Mouse (Mus musculus): ENCODE results near the gene Cpb2. TPM values are rescaled to one million over a fixed set of nuclear protein-coding genes. Genes with fewer than 3 reads are reported as not detected.

Gene Cpb2
- polyA plus RNA-seq, 2 experiments, result not detected

- Histone ChIP-seq H3K4me1 (ENCODE audit: control insufficient read depth, insufficient read depth, low read length) (no peaks in the 10 kb centered on the region), H3K4me3 (replicated peaks; ENCODE audit: low read length) (no peak overlapping the region), H3K27ac (replicated peaks; ENCODE audit: low read depth, low read length) (no peak overlapping the region), H3K9me3 (ENCODE audit: control insufficient read depth, low read length) (no peaks in the 10 kb centered on the region), H3K4me2 (replicated peaks; ENCODE audit: low read depth, low read length, severe bottlenecking) (no peak overlapping the region), H3K9ac (ENCODE audit: low read depth, low read length, severe bottlenecking) (no peak overlapping the region), H3K36me3 (ENCODE audit: control insufficient read depth, insufficient read depth, low read length) (no peaks in the 10 kb centered on the region), H3K27me3 (ENCODE audit: control insufficient read depth, insufficient read depth, low read length) (no peaks in the 10 kb centered on the region)
- TF ChIP-seq POLR2A (IDR thresholded peaks at IDR 0.05; ENCODE audit: borderline replicate concordance, extremely low read depth, insufficient read depth, insufficient read length), result no peak
- ATAC-seq (ENCODE audit: low FRiP score, low read depth), result no peak
- WGBS, result 79% methylated on average over 5 of the region's 5 CpGs
- DNase-seq (ENCODE audit: low spot score), result no peak
Observed at GRCm38 (mm10) chr14:75219250-75219913, 22.7 kb upstream of the Cpb2 start.

- WGBS, result 79% methylated on average over 6 of the region's 6 CpGs
- Histone ChIP-seq H3K4me3 (replicated peaks; ENCODE audit: low read length) (no peak overlapping the region), H3K9ac (ENCODE audit: low read depth, low read length, severe bottlenecking) (no peak overlapping the region), H3K9me3 (ENCODE audit: control insufficient read depth, low read length) (no peaks in the 10 kb centered on the region), H3K36me3 (ENCODE audit: control insufficient read depth, insufficient read depth, low read length) (no peaks in the 10 kb centered on the region), H3K27ac (replicated peaks; ENCODE audit: low read depth, low read length) (no peak overlapping the region), H3K4me1 (ENCODE audit: control insufficient read depth, insufficient read depth, low read length) (no peaks in the 10 kb centered on the region), H3K27me3 (ENCODE audit: control insufficient read depth, insufficient read depth, low read length) (no peaks in the 10 kb centered on the region), H3K4me2 (replicated peaks; ENCODE audit: low read depth, low read length, severe bottlenecking) (no peak overlapping the region)
- DNase-seq (ENCODE audit: low spot score) (no peak), ATAC-seq (ENCODE audit: low FRiP score, low read depth) (no peak)
- TF ChIP-seq POLR2A (IDR thresholded peaks at IDR 0.05; ENCODE audit: borderline replicate concordance, extremely low read depth, insufficient read depth, insufficient read length), result no peak
Observed at GRCm38 (mm10) chr14:75222386-75222785, 19.7 kb upstream of the Cpb2 start.

- Histone ChIP-seq H3K27ac (replicated peaks; ENCODE audit: low read depth, low read length) (no peak overlapping the region), H3K36me3 (ENCODE audit: control insufficient read depth, insufficient read depth, low read length) (no peaks in the 10 kb centered on the region), H3K4me1 (ENCODE audit: control insufficient read depth, insufficient read depth, low read length) (no peaks in the 10 kb centered on the region), H3K27me3 (ENCODE audit: control insufficient read depth, insufficient read depth, low read length) (no peaks in the 10 kb centered on the region), H3K4me2 (replicated peaks; ENCODE audit: low read depth, low read length, severe bottlenecking) (no peak overlapping the region), H3K9ac (ENCODE audit: low read depth, low read length, severe bottlenecking) (no peak overlapping the region), H3K9me3 (ENCODE audit: control insufficient read depth, low read length) (no peaks in the 10 kb centered on the region), H3K4me3 (replicated peaks; ENCODE audit: low read length) (no peak overlapping the region)
- 71% methylated on average over 6 of the region's 6 CpGs for WGBS
- TF ChIP-seq POLR2A (IDR thresholded peaks at IDR 0.05; ENCODE audit: borderline replicate concordance, extremely low read depth, insufficient read depth, insufficient read length), result no peak
- ATAC-seq (ENCODE audit: low FRiP score, low read depth) (no peak), DNase-seq (ENCODE audit: low spot score) (no peak)
Observed at GRCm38 (mm10) chr14:75227453-75228084, 14.5 kb upstream of the Cpb2 start.

GRCm38 (mm10) chr14:75229834-75230233 lies 12.3 kb upstream of the Cpb2 start:
- Histone ChIP-seq H3K4me1 (ENCODE audit: control insufficient read depth, insufficient read depth, low read length) (no peaks in the 10 kb centered on the region), H3K36me3 (ENCODE audit: control insufficient read depth, insufficient read depth, low read length) (no peaks in the 10 kb centered on the region), H3K27me3 (ENCODE audit: control insufficient read depth, insufficient read depth, low read length) (no peaks in the 10 kb centered on the region), H3K27ac (replicated peaks; ENCODE audit: low read depth, low read length) (no peak overlapping the region), H3K9ac (ENCODE audit: low read depth, low read length, severe bottlenecking) (no peak overlapping the region), H3K4me3 (replicated peaks; ENCODE audit: low read length) (no peak overlapping the region), H3K4me2 (replicated peaks; ENCODE audit: low read depth, low read length, severe bottlenecking) (no peak overlapping the region), H3K9me3 (ENCODE audit: control insufficient read depth, low read length) (no peaks in the 10 kb centered on the region)
- TF ChIP-seq POLR2A (IDR thresholded peaks at IDR 0.05; ENCODE audit: borderline replicate concordance, extremely low read depth, insufficient read depth, insufficient read length), result no peak
- WGBS, result 56% methylated on average over 2 of the region's 2 CpGs
- ATAC-seq (ENCODE audit: low FRiP score, low read depth), result no peak
- no peak for DNase-seq (ENCODE audit: low spot score)

- no peak for DNase-seq (ENCODE audit: low spot score)
- no peaks in the 10 kb centered on the region for H3K36me3 ChIP-seq (ENCODE audit: control insufficient read depth, insufficient read depth, low read length)
- no peaks in the 10 kb centered on the region for H3K4me1 ChIP-seq (ENCODE audit: control insufficient read depth, insufficient read depth, low read length)
- H3K27me3 ChIP-seq (ENCODE audit: control insufficient read depth, insufficient read depth, low read length), result no peaks in the 10 kb centered on the region
- no peak for TF ChIP-seq POLR2A (IDR thresholded peaks at IDR 0.05; ENCODE audit: borderline replicate concordance, extremely low read depth, insufficient read depth, insufficient read length)
- 89% methylated on average over 5 of the region's 5 CpGs for WGBS
- no peak overlapping the region for H3K9ac ChIP-seq (ENCODE audit: low read depth, low read length, severe bottlenecking)
- no peak for ATAC-seq (ENCODE audit: low FRiP score, low read depth)
- H3K27ac ChIP-seq (replicated peaks; ENCODE audit: low read depth, low read length), result no peak overlapping the region
- H3K4me3 ChIP-seq (replicated peaks; ENCODE audit: low read length), result no peak overlapping the region
- no peak overlapping the region for H3K4me2 ChIP-seq (replicated peaks; ENCODE audit: low read depth, low read length, severe bottlenecking)
- H3K9me3 ChIP-seq (ENCODE audit: control insufficient read depth, low read length), result no peaks in the 10 kb centered on the region
Observed at GRCm38 (mm10) chr14:75233070-75233469, 9.0 kb upstream of the Cpb2 start.

Data from limb, embryonic 14.5 days (tissue).